Mouse (Mus musculus) lung, embryonic 16.5 days (tissue): Measurements from ENCODE around the gene Ttll5. TPM values are rescaled to one million over a fixed set of nuclear protein-coding genes. Genes with fewer than 3 reads are reported as not detected.

Experiments
- ATAC-seq: fragments of 200-750 bp; cut with Nextera tagmentation; 2 replicates; pipeline ENCODE4 v1.8.0; 2017; ENCODE audit warnings: low read depth, mild to moderate bottlenecking, moderate library complexity
- H3K27ac ChIP-seq: fragments of 300-500 bp; sonication (generic); 2 replicates; pipeline ENCODE4 v1.5.1; 2014; ENCODE audit warnings: mild to moderate bottlenecking, control low read depth, low read length
- H3K27me3 ChIP-seq: fragments of 300-500 bp; sonication (generic); 2 replicates; pipeline ENCODE4 v1.6.1; 2014; ENCODE audit warnings: low read depth, low read length, mixed read lengths; ENCODE audit not compliant: control insufficient read depth, insufficient read depth
- H3K36me3 ChIP-seq: fragments of 300-500 bp; sonication (generic); 2 replicates; pipeline ENCODE4 v1.6.1; 2014; ENCODE audit warnings: low read length; ENCODE audit not compliant: control insufficient read depth, insufficient read depth
- H3K4me1 ChIP-seq: fragments of 300-500 bp; sonication (generic); replicated peaks from 2 replicates; pipeline ENCODE4 v1.6.1; 2014; ENCODE audit warnings: low read length, mixed read lengths; ENCODE audit not compliant: control insufficient read depth, insufficient read depth
- H3K4me2 ChIP-seq: fragments of 300-500 bp; sonication (generic); 2 replicates; pipeline ENCODE4 v1.6.1; 2014; ENCODE audit warnings: low read depth, low read length, control low read depth
- H3K4me3 ChIP-seq: fragments of 300-500 bp; sonication (generic); 2 replicates; pipeline ENCODE4 v1.5.1; 2014; ENCODE audit warnings: mild to moderate bottlenecking, low read length, control low read depth
- H3K9ac ChIP-seq: fragments of 300-500 bp; sonication (generic); 2 replicates; pipeline ENCODE4 v1.6.1; 2014; ENCODE audit warnings: low read length, control low read depth
- H3K9me3 ChIP-seq: fragments of 300-500 bp; sonication (generic); 2 replicates; pipeline ENCODE4 v1.6.1; 2016; ENCODE audit warnings: low read length; ENCODE audit not compliant: control insufficient read depth
- WGBS: fragments of 180-500 bp; shearing (Covaris S2); extraction: QIAGEN DNeasy Blood & Tissue Kit; methylation state at CpG from one replicate; pipeline ENCODE4 v1.1.7; 2014; 5-methylcytosine and 5-hydroxymethylcytosine counted together
- polyA plus RNA-seq: library from polyadenylated mRNA; unstranded; fragments of >200 nt; fragmentation: Nextera tagmentation; extraction: Ambion mirVana; gene quantifications from 2 replicates; pipeline ENCODE4 v1.2.1, GENCODE M21; 2015

Gene Ttll5
- polyA plus RNA-seq, 1 experiment from 2014 or later: 17.5 TPM

- ATAC-seq: no peak
- 47% methylated on average over 7 of the region's 7 CpGs for WGBS
- Histone ChIP-seq H3K36me3 (peaks cover 5% of the 10 kb centered on the region; the same call in 1 of the 2 replicates), H3K4me1 (peaks cover 2% of the 10 kb centered on the region), H3K27ac (no peak overlapping the region), H3K4me2 (no peak overlapping the region), H3K9me3 (no peaks in the 10 kb centered on the region), H3K9ac (no peak overlapping the region), H3K4me3 (no peak overlapping the region), H3K27me3 (no peaks in the 10 kb centered on the region)
These were observed 167.8 kb downstream of the Ttll5 start for GRCm38 (mm10) chr12:85992013-85992837.

GRCm38 (mm10) chr12:85992838-85993234 is 168.4 kb downstream of the Ttll5 start:
- no peaks in the 10 kb centered on the region for H3K27me3 ChIP-seq
- WGBS: 85% methylated on average over 2 of the region's 2 CpGs
- H3K4me2 ChIP-seq: no peak overlapping the region
- H3K4me3 ChIP-seq: no peak overlapping the region
- no peak for ATAC-seq
- H3K27ac ChIP-seq: no peak overlapping the region
- H3K36me3 ChIP-seq: peaks cover 5% of the 10 kb centered on the region; the same call in 1 of the 2 replicates
- no peak overlapping the region for H3K9ac ChIP-seq
- no peaks in the 10 kb centered on the region for H3K9me3 ChIP-seq
- no peaks in the 10 kb centered on the region; the same call in 1 of the 2 replicates for H3K4me1 ChIP-seq

- H3K4me2 ChIP-seq: no peak overlapping the region
- no peak overlapping the region for H3K27ac ChIP-seq
- H3K9ac ChIP-seq: no peak overlapping the region
- peaks cover 5% of the 10 kb centered on the region; the same call in 1 of the 2 replicates for H3K36me3 ChIP-seq
- H3K4me3 ChIP-seq: no peak overlapping the region
- H3K9me3 ChIP-seq: no peaks in the 10 kb centered on the region
- H3K27me3 ChIP-seq: no peaks in the 10 kb centered on the region
- H3K4me1 ChIP-seq: no peaks in the 10 kb centered on the region
- no peak for ATAC-seq
- WGBS: 64% methylated on average over 5 of the region's 5 CpGs
These were observed 169.4 kb downstream of the Ttll5 start for GRCm38 (mm10) chr12:85993790-85994360.

DNA sequence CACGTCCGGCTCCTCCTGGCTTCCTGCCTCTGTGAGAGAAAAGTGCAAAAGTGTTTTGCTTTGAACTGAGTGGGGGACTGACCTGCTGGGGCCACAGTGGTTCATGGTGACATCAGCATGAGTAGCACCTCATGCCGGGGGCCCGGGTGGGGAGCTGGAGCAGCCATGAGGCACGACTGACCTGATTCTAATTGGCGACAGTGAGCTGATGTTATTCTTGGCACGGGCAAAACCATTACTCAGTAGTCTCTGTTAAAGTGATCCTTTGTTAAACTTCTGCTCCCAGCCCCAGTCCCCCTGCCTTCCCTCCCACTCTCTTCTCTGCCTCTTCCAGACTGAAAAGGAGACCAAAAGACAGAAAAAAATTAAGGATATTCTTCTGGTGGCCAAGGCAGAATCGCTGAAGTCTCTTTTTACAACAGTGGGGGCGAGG is 176.2 kb downstream of the Ttll5 start:
- Histone ChIP-seq H3K4me1 (peaks cover 14% of the 10 kb centered on the region), H3K27ac (peak overlapping the region; percentile 81), H3K4me2 (0 out of 2 replicates have a peak overlapping the region, but pooled peaks have one; percentile 12), H3K36me3 (peaks cover 5% of the 10 kb centered on the region; the same call in 1 of the 2 replicates), H3K9me3 (no peaks in the 10 kb centered on the region), H3K9ac (peak overlapping the region; percentile 47; the same call in 1 of the 2 replicates), H3K27me3 (no peaks in the 10 kb centered on the region), H3K4me3 (no peak overlapping the region)
- peak; percentile 80 for ATAC-seq
- WGBS: 13% methylated on average over 9 of the region's 9 CpGs

DNA sequence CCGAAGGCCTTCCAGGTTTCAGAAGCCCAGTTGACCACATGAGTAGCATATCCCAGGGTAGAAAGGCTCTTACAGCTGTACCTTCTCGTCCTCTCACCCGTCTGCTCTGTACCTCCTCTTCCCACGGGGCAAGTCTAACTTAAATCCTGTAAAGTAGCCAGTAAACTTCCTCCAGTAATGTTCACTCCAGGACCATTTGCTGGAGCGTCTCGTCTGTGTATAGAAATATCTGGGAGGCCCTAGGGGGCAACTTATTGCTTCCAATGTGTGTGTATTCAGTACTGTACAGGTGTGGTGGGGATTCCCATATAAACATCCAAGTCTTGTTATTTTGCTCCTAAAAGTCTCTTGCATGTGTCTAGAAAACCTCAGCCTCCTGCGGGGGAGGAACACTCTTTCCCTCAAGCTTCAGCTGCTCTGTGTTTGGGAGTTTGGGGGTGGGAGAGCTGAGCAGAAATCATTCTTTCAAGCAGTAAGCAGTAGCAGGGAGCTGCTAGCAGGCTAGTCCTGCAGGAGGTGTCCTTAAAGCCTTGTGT is 176.7 kb downstream of the Ttll5 start:
- Histone ChIP-seq H3K27ac (peak overlapping the region; percentile 81), H3K9me3 (no peaks in the 10 kb centered on the region), H3K27me3 (no peaks in the 10 kb centered on the region), H3K4me3 (no peak overlapping the region), H3K36me3 (peaks cover 5% of the 10 kb centered on the region; the same call in 1 of the 2 replicates), H3K4me2 (no peak overlapping the region), H3K4me1 (peaks cover 14% of the 10 kb centered on the region), H3K9ac (peak overlapping the region; percentile 47; the same call in 1 of the 2 replicates)
- 23% methylated on average over 7 of the region's 7 CpGs for WGBS
- ATAC-seq: peak; percentile 55; the same call in 1 of the 2 replicates

DNA sequence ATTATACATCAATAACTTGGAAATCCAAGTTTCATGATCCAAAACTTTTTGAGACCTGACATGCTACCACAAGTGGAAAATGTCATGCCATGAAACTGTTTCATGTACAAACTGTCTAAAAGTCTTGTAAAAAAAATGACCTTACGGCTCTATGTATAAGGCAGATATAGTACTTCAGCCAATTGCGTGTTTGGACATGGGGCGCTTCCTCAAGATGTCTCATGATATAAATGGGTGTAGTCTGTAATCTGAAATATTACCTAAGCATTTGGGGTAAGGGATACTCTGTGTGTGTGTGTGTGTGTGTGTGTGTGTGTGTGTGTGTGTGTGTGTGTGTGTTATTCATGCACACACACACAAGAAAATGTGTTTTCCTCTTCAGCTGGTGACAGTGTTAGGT is 180.2 kb downstream of the Ttll5 start:
- Histone ChIP-seq H3K9me3 (no peaks in the 10 kb centered on the region), H3K9ac (no peak overlapping the region), H3K4me1 (peaks cover 28% of the 10 kb centered on the region), H3K4me3 (no peak overlapping the region), H3K27ac (no peak overlapping the region), H3K27me3 (no peaks in the 10 kb centered on the region), H3K4me2 (no peak overlapping the region), H3K36me3 (no peaks in the 10 kb centered on the region)
- 94% methylated on average over 3 of the region's 3 CpGs for WGBS
- no peak for ATAC-seq

- peak; percentile 77 for ATAC-seq
- H3K36me3 ChIP-seq: no peaks in the 10 kb centered on the region
- H3K9me3 ChIP-seq: no peaks in the 10 kb centered on the region
- H3K4me1 ChIP-seq: peaks cover 14% of the 10 kb centered on the region
- H3K4me3 ChIP-seq: no peak overlapping the region
- peak overlapping the region; percentile 21 for H3K27ac ChIP-seq
- H3K9ac ChIP-seq: no peak overlapping the region
- H3K4me2 ChIP-seq: no peak overlapping the region
- whole genome bisulfite sequencing: 34% methylated on average over 3 of the region's 3 CpGs
- no peaks in the 10 kb centered on the region for H3K27me3 ChIP-seq
These were observed 182.9 kb downstream of the Ttll5 start for GRCm38 (mm10) chr12:86007377-86007776.

DNA sequence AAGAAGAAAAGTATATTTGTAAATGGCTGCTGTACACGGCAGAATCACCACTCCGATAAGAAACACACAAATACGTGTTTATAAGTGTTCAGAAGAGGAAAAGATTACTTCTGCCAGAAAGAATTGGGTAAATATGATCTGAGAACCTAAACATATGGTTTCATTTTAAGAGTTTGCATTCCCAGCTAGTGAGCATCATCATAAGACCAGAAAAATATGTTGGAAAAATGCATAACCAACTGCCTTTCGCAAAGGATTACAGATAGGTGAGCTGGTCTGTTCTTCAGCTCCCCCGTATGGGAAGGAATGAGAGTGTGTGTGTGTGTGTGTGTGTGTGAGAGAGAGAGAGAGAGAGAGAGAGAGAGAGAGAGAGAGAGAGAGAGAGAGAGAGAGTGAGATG is 186.2 kb downstream of the Ttll5 start:
- H3K9ac ChIP-seq: no peak overlapping the region
- 75% methylated on average over 5 of the region's 5 CpGs for WGBS
- no peaks in the 10 kb centered on the region for H3K27me3 ChIP-seq
- no peak overlapping the region for H3K27ac ChIP-seq
- no peak for ATAC-seq
- H3K4me2 ChIP-seq: no peak overlapping the region
- no peaks in the 10 kb centered on the region for H3K9me3 ChIP-seq
- H3K4me3 ChIP-seq: no peak overlapping the region
- H3K36me3 ChIP-seq: no peaks in the 10 kb centered on the region
- H3K4me1 ChIP-seq: peaks cover 14% of the 10 kb centered on the region

DNA sequence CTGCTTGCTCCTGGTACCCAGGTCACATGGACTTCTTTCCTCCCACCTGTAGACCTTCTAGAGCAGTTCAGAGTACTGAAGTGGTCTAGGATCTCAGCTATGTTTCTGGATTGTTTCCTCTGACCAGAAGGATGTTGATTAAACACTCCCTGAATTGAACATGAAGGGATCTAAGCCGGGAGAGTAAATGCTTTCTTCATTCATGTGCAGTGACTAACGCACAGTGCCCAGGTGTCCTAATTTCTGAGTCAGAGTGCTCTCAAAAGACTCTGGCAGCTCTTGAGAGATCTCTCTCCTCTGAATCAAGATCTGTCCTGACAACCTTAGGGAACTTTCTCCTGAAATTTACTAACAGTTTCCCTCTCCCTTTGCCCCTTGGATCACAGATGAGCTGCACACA is 187.7 kb downstream of the Ttll5 start:
- Histone ChIP-seq H3K9ac (no peak overlapping the region), H3K27ac (no peak overlapping the region), H3K4me1 (peaks cover 10% of the 10 kb centered on the region), H3K4me2 (no peak overlapping the region), H3K36me3 (no peaks in the 10 kb centered on the region), H3K9me3 (no peaks in the 10 kb centered on the region), H3K27me3 (no peaks in the 10 kb centered on the region), H3K4me3 (no peak overlapping the region)
- no peak for ATAC-seq
- 54% methylated on average over 2 of the region's 2 CpGs for WGBS
